Mouse (Mus musculus) neural tube, embryonic 12.5 days (tissue): ENCODE results near the gene Hmgb1. TPM values are rescaled to one million over a fixed set of nuclear protein-coding genes. Genes with fewer than 3 reads are reported as not detected.

Experiments
- ATAC-seq: fragments of 200-750 bp; cut with Nextera tagmentation; 2 replicates; pipeline ENCODE4 v1.8.0; 2017; ENCODE audit warnings: low read depth, mild to moderate bottlenecking, moderate TSS enrichment, moderate library complexity; ENCODE audit not compliant: low FRiP score
- H3K27ac ChIP-seq: fragments of 300-500 bp; sonication (generic); 2 replicates; pipeline ENCODE4 v1.5.1; 2016
- H3K27me3 ChIP-seq: fragments of 300-500 bp; sonication (generic); replicated peaks from 2 replicates; pipeline ENCODE4 v1.6.1; 2016; ENCODE audit warnings: mild to moderate bottlenecking
- H3K36me3 ChIP-seq: fragments of 300-500 bp; sonication (generic); 2 replicates; pipeline ENCODE4 v1.6.1; 2016; ENCODE audit warnings: mild to moderate bottlenecking
- H3K4me1 ChIP-seq: fragments of 300-500 bp; sonication (generic); 2 replicates; pipeline ENCODE4 v1.6.1; 2016
- H3K4me2 ChIP-seq: fragments of 300-500 bp; sonication (generic); replicated peaks from 2 replicates; pipeline ENCODE4 v1.6.1; 2016; ENCODE audit warnings: mild to moderate bottlenecking
- H3K4me3 ChIP-seq: fragments of 300-500 bp; sonication (generic); 2 replicates; pipeline ENCODE4 v1.5.1; 2016
- H3K9ac ChIP-seq: fragments of 300-500 bp; sonication (generic); 2 replicates; pipeline ENCODE4 v1.6.1; 2016; ENCODE audit warnings: mild to moderate bottlenecking
- H3K9me3 ChIP-seq: fragments of 300-500 bp; sonication (generic); 2 replicates; pipeline ENCODE4 v1.6.1; 2016; ENCODE audit warnings: mild to moderate bottlenecking
- WGBS: fragments of 180-500 bp; shearing (Covaris S2); methylation state at CpG from one replicate; pipeline ENCODE4 v1.1.7; 2016; 5-methylcytosine and 5-hydroxymethylcytosine counted together
- polyA plus RNA-seq: library from polyadenylated mRNA; unstranded; fragments of >200 nt; fragmentation: Nextera tagmentation; extraction: Ambion mirVana; gene quantifications from 2 replicates; pipeline ENCODE4 v1.2.1, GENCODE M21; 2016

The Hmgb1 gene
- polyA plus RNA-seq: 1,312 and 1,341 TPM in 2 replicates

DNA sequence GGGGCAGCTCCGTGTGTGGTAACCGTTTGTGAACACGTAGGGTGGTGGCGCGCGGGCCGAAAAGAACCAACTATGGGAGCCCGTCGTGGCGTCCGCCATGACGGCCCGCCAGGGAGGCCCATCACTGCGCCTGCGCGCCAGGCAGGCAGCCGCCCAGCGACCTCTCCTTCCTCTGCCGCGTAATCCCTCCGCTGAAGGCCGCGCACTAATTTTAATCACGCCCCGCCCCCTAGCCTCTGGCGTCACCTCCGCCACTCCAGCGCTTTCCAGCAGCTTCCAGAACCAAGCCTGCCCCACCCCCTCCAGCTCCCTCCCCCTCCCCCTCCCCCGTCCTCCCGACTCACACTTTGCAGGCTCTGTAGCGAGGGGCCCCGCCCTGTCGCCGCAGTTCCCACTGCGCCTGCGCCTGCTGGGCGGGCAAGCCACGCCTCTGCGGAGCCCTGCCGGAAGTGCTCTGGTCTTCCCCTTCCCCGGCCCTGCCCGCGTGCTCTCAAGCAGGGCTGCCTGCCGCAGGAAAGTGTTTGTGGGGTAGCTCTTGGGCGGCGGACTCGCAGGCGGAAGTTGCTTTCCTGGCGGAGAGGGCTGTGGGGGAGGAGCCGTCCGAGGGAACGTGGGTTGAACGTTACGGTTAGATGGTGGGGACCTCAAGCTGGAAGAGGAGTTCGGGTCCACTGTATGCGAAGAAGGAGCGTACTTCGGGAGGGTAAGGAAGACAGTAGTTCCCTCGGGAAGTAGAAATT, at the start of gene Hmgb1, which contains the start of gene Uspl1:
Gene Hmgb1 (minus strand): TSS at position 386 of the 740 bp plus-strand sequence.
Gene Uspl1 (plus strand): TSS at position 247 of the 740 bp plus-strand sequence.
- ATAC-seq: peak; percentile 96
- peak within 1 kb of the TSS; percentile 80 for H3K9ac ChIP-seq
- H3K27ac ChIP-seq: peak within 1 kb of the TSS; percentile 90
- no peaks in the 10 kb centered on the region for H3K27me3 ChIP-seq
- no peaks in the 10 kb centered on the region for H3K9me3 ChIP-seq
- H3K4me1 ChIP-seq: peaks cover 14% of the 10 kb centered on the region
- H3K4me2 ChIP-seq: peak within 1 kb of the TSS; percentile 69
- peak within 1 kb of the TSS; percentile 69 for H3K4me3 ChIP-seq
- peaks cover 5% of the 10 kb centered on the region for H3K36me3 ChIP-seq
- WGBS: under 1% methylated on average over 59 of the region's 59 CpGs

DNA sequence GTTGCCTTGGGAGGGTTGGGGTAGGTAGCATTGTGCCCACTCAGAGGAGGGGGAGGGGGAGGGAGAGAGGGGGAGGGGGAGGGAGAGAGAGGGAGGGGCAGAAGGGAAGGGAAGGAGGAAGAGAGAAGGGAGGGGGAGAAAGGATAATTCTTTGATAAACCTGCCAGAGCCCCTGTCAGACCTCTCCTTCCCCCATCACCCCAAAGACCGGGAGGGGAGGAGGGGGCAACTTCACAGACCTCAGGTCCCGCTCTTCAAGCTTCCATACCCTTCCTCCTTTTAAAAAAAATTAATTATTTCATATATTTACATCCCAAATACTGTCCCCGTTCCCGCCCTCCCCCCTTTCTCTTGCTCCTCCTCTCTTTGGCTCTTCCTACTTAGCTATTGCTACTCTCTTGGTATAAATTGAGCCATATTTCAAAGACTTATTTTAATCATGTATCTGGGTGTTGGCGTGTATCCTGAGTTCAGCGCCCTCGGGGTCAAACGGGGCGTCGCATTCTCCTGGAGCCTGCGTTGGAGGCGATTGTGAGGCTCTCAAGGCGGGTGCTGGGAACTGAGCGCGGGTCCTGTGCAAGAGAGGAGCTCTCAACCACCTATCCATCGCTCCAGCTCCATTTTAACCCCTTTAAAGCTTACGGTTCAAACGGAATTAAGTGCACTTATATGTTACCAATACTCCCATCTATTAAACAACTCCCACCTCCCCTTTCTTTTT, 45.5 kb upstream of the Hmgb1 start:
- Histone ChIP-seq H3K4me1 (peaks cover 3% of the 10 kb centered on the region; the same call in 1 of the 2 replicates), H3K27ac (peak overlapping the region; percentile 78), H3K4me3 (peak overlapping the region; percentile 45), H3K4me2 (peak overlapping the region; percentile 54), H3K36me3 (no peaks in the 10 kb centered on the region), H3K9me3 (no peaks in the 10 kb centered on the region; the same call in 1 of the 2 replicates), H3K27me3 (no peaks in the 10 kb centered on the region), H3K9ac (peak overlapping the region; percentile 33; the same call in 1 of the 2 replicates)
- peak; percentile 54 for ATAC-seq
- 81% methylated on average over 17 of the region's 18 CpGs for WGBS

DNA sequence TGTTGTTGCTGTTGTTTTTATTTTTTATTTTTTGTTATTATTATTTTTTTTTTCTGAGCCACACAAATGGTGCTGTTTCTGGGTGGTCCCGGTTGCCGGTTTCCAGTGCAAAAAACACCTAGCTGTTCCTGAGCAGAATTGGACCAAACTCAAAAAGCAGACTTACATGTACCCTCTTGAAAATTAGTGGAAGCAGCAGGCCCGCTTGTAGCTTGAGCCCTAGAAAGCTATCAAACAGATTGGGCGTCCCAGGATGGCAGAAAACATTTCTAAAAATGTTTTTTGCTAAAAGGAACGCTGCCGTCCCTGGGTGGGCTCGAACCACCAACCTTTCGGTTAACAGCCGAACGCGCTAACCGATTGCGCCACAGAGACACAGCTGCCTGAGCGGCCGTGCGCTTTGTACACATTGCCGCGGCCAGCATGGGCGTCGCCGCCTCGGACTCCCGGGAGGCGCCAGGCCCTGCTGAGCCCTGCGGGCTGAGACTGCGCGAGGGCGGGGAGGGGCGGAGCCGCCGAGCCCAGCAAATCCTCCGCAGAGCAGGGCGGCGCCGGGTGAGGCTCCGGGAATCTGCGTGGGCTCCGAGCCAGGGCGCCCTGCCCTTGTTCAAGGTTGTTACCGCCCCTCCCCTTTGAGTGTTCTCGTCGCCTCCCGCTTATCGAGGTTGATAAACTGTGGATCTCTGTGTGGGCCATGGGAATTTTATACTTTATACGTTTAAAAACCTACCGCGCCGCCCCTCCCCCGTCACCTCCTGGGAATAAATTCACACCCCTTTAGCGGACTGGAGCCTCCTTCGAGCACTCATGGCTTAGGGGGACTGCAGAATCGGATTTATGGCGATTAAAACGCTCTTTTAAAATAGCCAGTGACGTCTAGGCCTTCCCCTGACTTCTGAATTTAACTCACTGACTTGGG, 44.7 kb upstream of the Hmgb1 start:
- peaks cover 10% of the 10 kb centered on the region; the same call in 1 of the 2 replicates for H3K4me1 ChIP-seq
- no peaks in the 10 kb centered on the region for H3K27me3 ChIP-seq
- peak overlapping the region; percentile 33; the same call in 1 of the 2 replicates for H3K9ac ChIP-seq
- peak overlapping the region; percentile 78 for H3K27ac ChIP-seq
- no peaks in the 10 kb centered on the region; the same call in 1 of the 2 replicates for H3K9me3 ChIP-seq
- ATAC-seq: peak; percentile 98
- H3K36me3 ChIP-seq: no peaks in the 10 kb centered on the region
- peak overlapping the region; percentile 45 for H3K4me3 ChIP-seq
- WGBS: 3% methylated on average over 55 of the region's 55 CpGs
- H3K4me2 ChIP-seq: peak overlapping the region; percentile 54

DNA sequence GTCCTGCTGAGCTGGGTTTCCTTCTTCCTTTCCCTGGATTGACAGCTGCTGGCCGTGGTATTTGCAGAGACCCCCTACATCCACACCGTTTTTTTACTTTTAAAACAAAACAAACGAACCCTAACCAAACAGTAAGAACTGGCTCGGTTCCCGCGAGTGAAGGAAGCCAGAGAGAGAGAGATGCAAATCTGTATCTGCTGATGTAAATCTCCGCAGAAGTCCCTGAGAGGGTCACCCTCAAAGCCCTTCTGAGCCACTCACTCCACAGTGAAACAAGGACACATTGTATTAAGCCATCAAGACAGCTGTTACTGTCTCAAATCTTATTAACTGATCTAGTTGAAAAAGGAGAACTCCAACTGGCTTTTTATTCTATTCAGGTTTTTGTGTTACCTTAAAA, 40.4 kb upstream of the Hmgb1 start:
- no peak for ATAC-seq
- no peak overlapping the region for H3K4me2 ChIP-seq
- no peak overlapping the region for H3K9ac ChIP-seq
- H3K27ac ChIP-seq: no peak overlapping the region
- no peaks in the 10 kb centered on the region for H3K27me3 ChIP-seq
- WGBS: 22% methylated on average over 7 of the region's 7 CpGs
- no peak overlapping the region for H3K4me3 ChIP-seq
- no peaks in the 10 kb centered on the region for H3K36me3 ChIP-seq
- peaks cover 6% of the 10 kb centered on the region; the same call in 1 of the 2 replicates for H3K9me3 ChIP-seq
- peaks cover 10% of the 10 kb centered on the region; the same call in 1 of the 2 replicates for H3K4me1 ChIP-seq

DNA sequence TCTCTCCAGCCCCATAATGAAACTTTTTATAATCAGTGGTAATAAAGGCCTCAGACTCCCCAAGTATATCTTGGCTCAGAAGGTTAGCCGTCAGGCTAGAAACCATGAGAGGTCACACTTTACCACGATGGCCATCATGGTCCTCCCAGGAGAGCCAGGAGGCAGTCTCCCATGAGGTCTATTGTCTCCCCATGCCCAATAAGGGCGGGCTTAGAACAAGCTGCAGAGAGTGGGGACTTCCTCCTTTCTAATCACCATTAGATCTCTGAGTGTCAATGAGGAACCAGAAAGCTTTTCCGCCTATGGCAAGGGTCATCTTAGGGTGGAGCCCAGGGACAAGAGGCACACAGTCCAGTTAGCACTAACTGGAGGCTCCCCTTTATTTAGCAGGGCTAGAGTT, 37.1 kb upstream of the Hmgb1 start:
- Histone ChIP-seq H3K27ac (no peak overlapping the region), H3K9me3 (peaks cover 6% of the 10 kb centered on the region; the same call in 1 of the 2 replicates), H3K27me3 (no peaks in the 10 kb centered on the region), H3K9ac (no peak overlapping the region), H3K4me2 (no peak overlapping the region), H3K4me1 (peaks cover 10% of the 10 kb centered on the region; the same call in 1 of the 2 replicates), H3K36me3 (peaks cover 7% of the 10 kb centered on the region), H3K4me3 (no peak overlapping the region)
- 87% methylated on average over 4 of the region's 4 CpGs for WGBS
- no peak for ATAC-seq

DNA sequence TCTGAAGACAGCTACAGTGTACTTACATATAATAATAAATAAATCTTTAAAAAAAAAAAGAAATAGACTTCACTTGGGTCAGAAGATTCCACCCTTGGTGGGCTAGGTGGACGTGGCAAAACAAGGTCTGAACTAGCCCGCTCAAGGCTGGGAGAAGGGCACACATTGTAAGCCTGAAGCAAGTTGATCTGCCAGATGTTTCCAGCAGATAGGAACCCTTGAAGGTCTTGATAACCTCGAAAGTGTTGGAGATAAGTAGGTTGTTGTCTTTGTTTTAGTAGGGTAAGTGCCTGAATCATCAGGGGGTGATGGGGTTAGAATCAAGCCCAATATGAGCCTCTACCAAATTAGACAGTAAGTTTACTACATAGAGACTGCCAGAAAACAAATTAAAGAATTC, 35.2 kb upstream of the Hmgb1 start:
- Histone ChIP-seq H3K9ac (no peak overlapping the region), H3K27ac (no peak overlapping the region), H3K4me2 (no peak overlapping the region), H3K4me3 (no peak overlapping the region), H3K9me3 (peaks cover 6% of the 10 kb centered on the region; the same call in 1 of the 2 replicates), H3K36me3 (peaks cover 26% of the 10 kb centered on the region), H3K4me1 (peaks cover 4% of the 10 kb centered on the region; the same call in 1 of the 2 replicates), H3K27me3 (no peaks in the 10 kb centered on the region)
- WGBS: 82% methylated on average over 3 of the region's 3 CpGs
- no peak for ATAC-seq

DNA sequence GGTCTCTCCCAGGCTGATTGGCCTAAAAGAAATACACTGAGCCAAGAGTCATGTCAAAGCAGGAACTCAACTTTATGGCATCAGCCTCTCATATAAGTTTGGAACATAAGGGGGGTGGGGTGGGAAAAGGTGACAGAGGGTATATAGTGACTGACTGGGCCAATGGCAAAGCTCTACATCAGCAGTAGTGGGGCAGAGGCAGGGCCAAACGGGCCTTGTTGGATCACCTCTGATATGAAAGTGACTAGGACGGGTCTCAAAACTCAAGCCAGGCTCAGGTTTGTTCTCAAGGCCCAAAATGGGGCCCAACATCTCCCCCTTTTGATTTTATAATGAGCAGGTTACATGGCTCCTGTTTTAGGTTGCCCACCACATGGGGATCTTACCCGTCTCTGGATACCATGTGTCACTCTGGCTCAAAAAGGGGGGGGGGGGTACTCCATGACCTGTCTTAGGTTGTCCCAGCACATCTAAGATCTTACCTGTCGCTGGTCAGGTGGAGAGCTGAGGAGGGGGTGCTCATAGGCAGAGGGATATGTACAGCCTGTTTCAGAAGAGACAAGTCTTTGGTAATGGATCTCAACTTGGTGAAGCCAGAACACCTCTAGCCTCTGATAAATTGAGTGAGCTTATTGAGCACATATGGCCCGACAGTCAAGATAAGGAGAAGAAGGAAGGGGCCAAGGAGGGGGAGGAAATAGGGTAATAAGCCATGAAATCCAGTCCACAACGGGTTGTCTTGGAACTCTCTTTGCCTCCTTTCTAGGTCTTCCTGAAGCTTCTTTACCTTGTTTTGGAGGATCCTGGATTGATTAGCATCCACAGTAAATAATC, 33.5 kb upstream of the Hmgb1 start:
- ATAC-seq: no peak
- Histone ChIP-seq H3K9ac (no peak overlapping the region), H3K4me1 (no peaks in the 10 kb centered on the region), H3K36me3 (peaks cover 43% of the 10 kb centered on the region), H3K4me3 (no peak overlapping the region), H3K27me3 (no peaks in the 10 kb centered on the region), H3K4me2 (no peak overlapping the region), H3K27ac (no peak overlapping the region), H3K9me3 (peaks cover 6% of the 10 kb centered on the region; the same call in 1 of the 2 replicates)
- 86% methylated on average over 6 of the region's 6 CpGs for WGBS

DNA sequence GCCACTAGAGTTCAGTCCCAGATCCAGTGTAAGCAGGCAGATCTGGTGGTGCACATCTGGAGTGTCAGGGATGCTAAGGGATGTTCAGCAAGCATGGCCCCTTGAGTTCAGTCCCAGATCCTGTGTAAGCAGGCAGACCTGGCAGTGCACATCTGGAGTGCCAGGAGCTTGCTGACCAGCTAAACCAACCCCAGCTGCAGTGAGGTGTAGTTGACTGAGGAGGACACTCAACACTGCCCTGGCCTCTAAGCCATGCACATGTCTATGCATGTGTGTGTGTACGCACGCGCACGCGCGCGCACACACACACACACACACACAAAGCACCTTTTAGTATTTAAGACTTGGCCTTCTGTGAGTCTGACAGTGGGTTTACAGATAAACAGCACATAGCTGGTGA, 31.3 kb upstream of the Hmgb1 start:
- no peak overlapping the region for H3K4me3 ChIP-seq
- no peak for ATAC-seq
- H3K36me3 ChIP-seq: peaks cover 58% of the 10 kb centered on the region
- no peaks in the 10 kb centered on the region for H3K4me1 ChIP-seq
- no peak overlapping the region for H3K9ac ChIP-seq
- H3K4me2 ChIP-seq: no peak overlapping the region
- no peaks in the 10 kb centered on the region for H3K27me3 ChIP-seq
- WGBS: 100% methylated on average over 7 of the region's 7 CpGs
- no peaks in the 10 kb centered on the region for H3K9me3 ChIP-seq
- H3K27ac ChIP-seq: no peak overlapping the region

DNA sequence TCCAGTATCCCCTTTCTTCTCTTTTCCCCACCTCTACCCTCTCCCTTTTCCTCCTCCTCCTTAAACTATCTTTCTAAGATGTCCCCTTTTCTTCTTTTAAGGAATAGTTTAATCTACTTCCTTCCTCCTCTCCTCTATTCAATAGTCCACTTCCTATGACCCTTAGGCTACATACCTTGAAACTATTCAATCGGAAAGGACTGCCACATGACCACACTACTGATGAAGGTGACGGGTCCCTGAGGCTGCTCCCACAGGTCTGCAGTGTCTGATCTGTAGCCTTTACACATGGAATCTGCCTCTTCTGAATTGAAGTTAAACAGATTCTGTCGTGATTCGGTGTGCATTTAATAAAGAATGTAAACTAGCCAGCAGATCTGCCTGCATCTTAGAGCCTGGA, 28.5 kb upstream of the Hmgb1 start:
- no peak for ATAC-seq

DNA sequence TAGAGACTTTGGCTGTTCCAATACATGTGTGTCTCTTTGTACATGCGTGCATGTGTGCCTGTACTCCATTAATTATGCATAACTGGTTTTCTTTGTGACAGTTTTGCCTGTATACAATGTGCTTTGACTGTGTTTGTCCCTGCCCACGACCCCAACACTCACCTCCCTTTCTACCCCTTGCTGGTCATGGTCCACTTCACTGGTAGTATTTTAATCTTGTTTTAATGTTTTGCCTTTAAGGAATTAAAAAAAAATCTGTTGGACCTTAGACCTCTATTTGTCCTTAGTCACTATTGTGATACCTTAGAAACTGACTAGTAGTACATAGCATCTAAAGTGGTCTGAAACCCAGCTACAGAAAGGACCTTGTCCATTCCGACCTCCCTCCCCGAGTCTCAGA, 26.8 kb upstream of the Hmgb1 start:
- Histone ChIP-seq H3K27me3 (no peaks in the 10 kb centered on the region), H3K9me3 (no peaks in the 10 kb centered on the region), H3K36me3 (peaks cover 58% of the 10 kb centered on the region), H3K9ac (no peak overlapping the region), H3K27ac (no peak overlapping the region), H3K4me3 (no peak overlapping the region), H3K4me2 (no peak overlapping the region), H3K4me1 (no peaks in the 10 kb centered on the region; the same call in 1 of the 2 replicates)
- WGBS: 80% methylated on average over 4 of the region's 4 CpGs
- ATAC-seq: no peak

More for the DNA sequence above, 28.5 kb upstream of the Hmgb1 start:
- H3K4me3 ChIP-seq: no peak overlapping the region
- no peak overlapping the region for H3K9ac ChIP-seq
- 86% methylated on average over 4 of the region's 4 CpGs for WGBS
- no peaks in the 10 kb centered on the region for H3K9me3 ChIP-seq
- no peak overlapping the region for H3K4me2 ChIP-seq
- no peak overlapping the region for H3K27ac ChIP-seq
- no peaks in the 10 kb centered on the region for H3K27me3 ChIP-seq
- no peaks in the 10 kb centered on the region; the same call in 1 of the 2 replicates for H3K4me1 ChIP-seq
- peaks cover 67% of the 10 kb centered on the region for H3K36me3 ChIP-seq

DNA sequence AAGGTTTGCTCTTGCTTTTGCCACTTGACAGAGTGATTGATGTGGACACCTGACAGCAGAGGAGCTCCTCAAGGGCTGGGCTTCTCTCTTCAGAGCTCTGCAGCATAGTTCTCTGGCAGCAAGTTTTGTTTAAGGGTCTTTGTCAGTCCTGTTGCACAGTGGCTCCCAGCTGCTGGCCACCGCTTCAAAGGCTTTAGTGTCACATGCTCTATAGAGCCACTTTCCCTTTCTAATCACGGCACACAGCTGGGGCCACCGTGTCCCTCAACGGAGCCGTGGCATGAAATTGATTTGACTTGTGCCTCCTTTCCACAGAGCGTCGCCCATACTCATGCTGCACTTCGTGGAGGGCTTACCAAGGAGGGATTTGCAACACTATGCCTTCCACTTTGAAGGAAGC, 25.0 kb upstream of the Hmgb1 start:
- Histone ChIP-seq H3K4me1 (peaks cover 5% of the 10 kb centered on the region; the same call in 1 of the 2 replicates), H3K4me2 (no peak overlapping the region), H3K9ac (no peak overlapping the region), H3K36me3 (peaks cover 54% of the 10 kb centered on the region), H3K4me3 (no peak overlapping the region), H3K27ac (no peak overlapping the region), H3K27me3 (no peaks in the 10 kb centered on the region), H3K9me3 (no peaks in the 10 kb centered on the region)
- peak; percentile 93 for ATAC-seq
- WGBS: 19% methylated on average over 8 of the region's 8 CpGs
